Comparison of ENCODE assay signal across 16 mouse cellular contexts in genomic region chr3:8721628-8722594, GRCm38 (mm10).
A peak's percentile ranks its signal among the peaks of the same experiment; 100 is the strongest.
DNase-seq lines count a peak whose midpoint lies in the region; ATAC-seq lines count a peak whose summit lies in the region.
"Had no signal": no experiment of that assay in that cellular context is flagged by ENCODE, and none has a peak within 500 bp of the region (broad histone marks: within the 10 kb centered on the region; RNA-seq: fewer than 3 reads in every experiment).

No protein-coding gene starts in this region.

- H3K9me3 ChIP-seq in midbrain, embryonic 16.5 days (replicated peaks; ENCODE audit: control insufficient read depth, low read length, poor library complexity, severe bottlenecking) = no peaks in the 10 kb centered on the region
- H3K9me3 ChIP-seq: embryonic facial prominence, embryonic 15.5 days; intestine, embryonic 15.5 days had no signal

- peak; percentile 40 for DNase-seq in adrenal gland, postnatal 14 days
- DNase-seq in adrenal gland, postnatal 4 days (ENCODE audit: low spot score in 2 of 2) = no peak
- peak; percentile 45 for DNase-seq in kidney, postnatal 10 days
- no peak for DNase-seq in kidney, postnatal 14 days
- peak; percentile 29 for DNase-seq in liver
- no peak for DNase-seq in layer of hippocampus, adult 8-10 months (ENCODE audit: low spot score in 2 of 2)
- DNase-seq: cerebellum, postnatal 14 days; forebrain, postnatal 0 days; gastrocnemius, postnatal 25 days; heart, postnatal 36 days; layer of hippocampus, adult 9-11 months; right cerebral cortex, postnatal 14 days had no signal

- H3K9ac ChIP-seq in midbrain, embryonic 16.5 days (ENCODE audit: low read depth, low read length) = no peak overlapping the region
- H3K9ac ChIP-seq: embryonic facial prominence, embryonic 15.5 days; forebrain, postnatal 0 days; intestine, embryonic 15.5 days had no signal

- H3K27ac ChIP-seq in midbrain, embryonic 16.5 days (ENCODE audit: low read length) = no peak overlapping the region
- H3K27ac ChIP-seq: embryonic facial prominence, embryonic 15.5 days; intestine, embryonic 15.5 days had no signal

- peaks cover 7% of the 10 kb centered on the region for H3K4me1 ChIP-seq in midbrain, embryonic 16.5 days (ENCODE audit: control insufficient read depth, insufficient read depth, low read length)

- H3K4me2 ChIP-seq in midbrain, embryonic 16.5 days (ENCODE audit: low read length) = no peak overlapping the region
- H3K4me2 ChIP-seq: embryonic facial prominence, embryonic 15.5 days; intestine, embryonic 15.5 days had no signal

- H3K36me3 ChIP-seq in midbrain, embryonic 16.5 days (ENCODE audit: control insufficient read depth, insufficient read depth, low read length) = no peaks in the 10 kb centered on the region
- H3K36me3 ChIP-seq: embryonic facial prominence, embryonic 15.5 days; intestine, embryonic 15.5 days had no signal

- H3K27me3 ChIP-seq in midbrain, embryonic 16.5 days (ENCODE audit: control insufficient read depth, insufficient read depth, low read depth, low read length) = no peaks in the 10 kb centered on the region
- H3K27me3 ChIP-seq: embryonic facial prominence, embryonic 15.5 days; intestine, embryonic 15.5 days had no signal

- H3K4me3 ChIP-seq in midbrain, embryonic 16.5 days (ENCODE audit: low read depth, low read length) = no peak overlapping the region
- H3K4me3 ChIP-seq: embryonic facial prominence, embryonic 15.5 days; intestine, embryonic 15.5 days had no signal

- 65% methylated on average over 4 of the region's 4 CpGs for WGBS in midbrain, embryonic 16.5 days

- peak; percentile 92 for ATAC-seq in megakaryocyte-erythroid progenitor cell, adult 5-6 weeks (replicated peaks; ENCODE audit: low FRiP score, low TSS enrichment, poor library complexity, severe bottlenecking)
- no peak for ATAC-seq in midbrain, embryonic 16.5 days
- ATAC-seq: forebrain, postnatal 0 days; intestine, embryonic 15.5 days had no signal

Comparison
In these comparisons a context has a peak if more than half of its experiments do, and no peak if none do; other contexts are left out.
1. DNase-seq: peak in adrenal gland, postnatal 14 days (single experiment), kidney, postnatal 10 days (single experiment) and liver (single experiment); none in adrenal gland, postnatal 4 days (0 of 2), kidney, postnatal 14 days (single experiment) and layer of hippocampus, adult 8-10 months (0 of 2).